Mouse (Mus musculus) CH12.LX (cell line): ENCODE results near the gene Zbtb34. TPM values are rescaled to one million over a fixed set of nuclear protein-coding genes. Genes with fewer than 3 reads are reported as not detected.
A peak's percentile ranks its signal among the peaks of the same experiment; 100 is the strongest.

Source experiments
- DNase-seq: peaks from one replicate; pipeline ENCODE4 v3.0.0-alpha.2; 2013; ENCODE audit errors: extremely low read depth
- H3K27ac ChIP-seq: 2 replicates; pipeline ENCODE4 v1.5.1; 2012; ENCODE audit warnings: low read depth, mild to moderate bottlenecking, control low read depth, moderate library complexity; ENCODE audit not compliant: insufficient read depth
- H3K27me3 ChIP-seq: replicated peaks from 2 replicates; pipeline ENCODE3; 2012; ENCODE audit warnings: inconsistent platforms
- H3K36me3 ChIP-seq, 2 experiments: replicated peaks in 1 of 2; 2 replicates each; pipeline versions ENCODE3 to v1.6.1; 2012; ENCODE audit warnings: inconsistent platforms in 1 of 2, low read length in 1 of 2, mild to moderate bottlenecking in 1 of 2, mixed read lengths in 1 of 2, moderate library complexity in 1 of 2; ENCODE audit not compliant: control insufficient read depth in 1 of 2, insufficient read depth in 1 of 2
- H3K4me1 ChIP-seq, 2 experiments: 2 replicates each; pipeline ENCODE4 v1.6.1; 2012; ENCODE audit warnings: inconsistent platforms in 1 of 2, moderate library complexity in 1 of 2; ENCODE audit not compliant: insufficient read depth in 2 of 2, control insufficient read depth in 1 of 2
- H3K4me2 ChIP-seq: 2 replicates; pipeline ENCODE4 v1.6.1; 2012; ENCODE audit warnings: low read depth, mild to moderate bottlenecking, control low read depth; ENCODE audit not compliant: poor library complexity, insufficient read depth, severe bottlenecking
- H3K4me3 ChIP-seq, 3 experiments: fragments of 150-350 bp in 1 of 3; sonication (generic) in 1 of 3; replicated peaks in 1 of 3; 2 replicates each; pipeline versions ENCODE3 to v1.5.1; 2011 to 2012; ENCODE audit warnings: low read depth in 2 of 3, low read length in 2 of 3, mild to moderate bottlenecking in 2 of 3, moderate library complexity in 2 of 3, control low read depth in 1 of 3, improper control_type of control experiment in 1 of 3, inconsistent platforms in 1 of 3, mixed read lengths in 1 of 3; ENCODE audit not compliant: poor library complexity in 1 of 3
- H3K79me2 ChIP-seq: replicated peaks from 2 replicates; pipeline ENCODE4 v1.6.1; 2012; ENCODE audit warnings: mild to moderate bottlenecking, moderate library complexity; ENCODE audit not compliant: control insufficient read depth, poor library complexity, insufficient read depth, severe bottlenecking; ENCODE audit errors: extremely low read depth
- H3K9ac ChIP-seq: 2 replicates; pipeline ENCODE4 v1.6.1; 2012; ENCODE audit warnings: low read depth, mild to moderate bottlenecking, control low read depth, moderate library complexity; ENCODE audit not compliant: insufficient read depth
- H3K9me3 ChIP-seq: replicated peaks from 2 replicates; pipeline ENCODE3; 2012; ENCODE audit warnings: low read length, inconsistent platforms, mixed read lengths
- CHD2 ChIP-seq: IDR thresholded peaks from 2 replicates; pipeline ENCODE4 v1.6.1; 2011; ENCODE audit warnings: low read length, improper control_type of control experiment
- IRF4 ChIP-seq: IDR thresholded peaks from 2 replicates; pipeline ENCODE4 v1.6.1; 2014; ENCODE audit warnings: low read depth, mild to moderate bottlenecking, inconsistent platforms, low read length, improper control_type of control experiment
- MAZ ChIP-seq: IDR thresholded peaks from 2 replicates; pipeline ENCODE4 v1.6.1; 2012; ENCODE audit warnings: low read depth, mild to moderate bottlenecking, inconsistent platforms, low read length, improper control_type of control experiment, moderate library complexity
- MXI1 ChIP-seq: IDR thresholded peaks from 2 replicates; pipeline ENCODE4 v1.6.1; 2011; ENCODE audit warnings: mild to moderate bottlenecking, low read depth, low read length, improper control_type of control experiment
- NRF1 ChIP-seq: IDR thresholded peaks from 2 replicates; pipeline ENCODE4 v1.6.1; 2014; ENCODE audit warnings: low read depth, mild to moderate bottlenecking, inconsistent platforms, low read length, improper control_type of control experiment, moderate library complexity
- PAX5 ChIP-seq: IDR thresholded peaks from 2 replicates; pipeline ENCODE4 v1.6.1; 2012; ENCODE audit warnings: low read length, inconsistent platforms, mixed read lengths
- POLR2A ChIP-seq: IDR thresholded peaks from 2 replicates; pipeline ENCODE4 v1.6.1; 2011; ENCODE audit warnings: low read depth, mild to moderate bottlenecking, improper control_type of control experiment, low read length
- RAD21 ChIP-seq: IDR thresholded peaks from 2 replicates; pipeline ENCODE4 v1.6.1; 2011; ENCODE audit warnings: low read depth, mild to moderate bottlenecking, low read length, improper control_type of control experiment, moderate library complexity
- SIN3A ChIP-seq: IDR thresholded peaks from 2 replicates; pipeline ENCODE4 v1.6.1; 2012; ENCODE audit warnings: low read length, improper control_type of control experiment, inconsistent platforms
- SMC3 ChIP-seq: IDR thresholded peaks from 2 replicates; pipeline ENCODE4 v1.6.1; 2011; ENCODE audit warnings: low read depth, low read length, improper control_type of control experiment
- ZC3H11A ChIP-seq: IDR thresholded peaks from 2 replicates; pipeline ENCODE4 v1.6.1; 2012; ENCODE audit warnings: low read depth, mild to moderate bottlenecking, inconsistent platforms, low read length, improper control_type of control experiment
- ZNF384 ChIP-seq: IDR thresholded peaks from 2 replicates; pipeline ENCODE4 v1.6.1; 2012; ENCODE audit warnings: low read depth, low read length, improper control_type of control experiment, inconsistent platforms
- dilution Hi-C: fragments of 300-500 bp; cut with MboI; formaldehyde crosslinking; loops from 2 replicates; pipeline ENCODE4 v1.14.3; 2020; ENCODE audit warnings: low sequenced_read_pairs; ENCODE audit not compliant: extremely low pct_unique_long_range_greater_than_20kb, extremely low pct_ligation_motif_present
- in situ Hi-C: fragments of 300-500 bp; cut with MboI; formaldehyde crosslinking; loops from 3 replicates; pipeline ENCODE4 v1.14.3; 2019; ENCODE audit warnings: low sequenced_read_pairs, low pct_ligation_motif_present, low pct_unique_long_range_greater_than_20kb, mixed read lengths
- polyA plus RNA-seq: library from polyadenylated mRNA; unstranded; fragments of >175 nt; gene quantifications from 2 replicates; pipeline ENCODE4 v1.2.1, GENCODE M21; 2012; ENCODE audit warnings: low read depth; ENCODE audit not compliant: insufficient read length
- total RNA-seq, 2 experiments: library from RNA; depleted of rRNA; stranded (reverse); fragments of 300-350 nt in 1 of 2; fragments of >200 nt in 1 of 2; gene quantifications; 2 replicates each; pipeline ENCODE4 v1.2.3; 2012 to 2014

Zbtb34 gene
- total and polyA plus RNA-seq, 3 experiments, result 3.4 to 5.8 (median 5.0) TPM

DNA sequence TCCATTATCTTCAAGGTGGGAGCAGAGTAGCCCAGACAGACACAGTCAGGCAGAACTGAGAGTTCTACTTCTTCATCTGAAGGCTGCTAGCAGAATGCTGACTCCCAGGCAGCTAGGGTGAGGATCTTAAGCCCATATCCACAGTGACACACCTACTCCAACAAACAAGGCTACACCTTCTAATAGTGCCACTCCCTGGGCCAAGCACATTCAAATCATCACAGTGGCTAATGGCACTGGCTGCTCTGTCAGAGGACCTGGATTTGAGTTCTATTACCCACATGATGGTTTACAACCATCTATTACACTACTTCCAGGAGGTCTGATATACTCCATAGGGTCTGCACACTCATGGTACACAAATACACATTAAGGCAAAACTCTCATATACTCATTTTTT is 38.1 kb downstream of the Zbtb34 start:
- Histone ChIP-seq H3K4me1 (peaks cover 4 to 7% of the 10 kb centered on the region in 2 experiments; a peak in 1 of 4 replicates), H3K27me3 (no peaks in the 10 kb centered on the region), H3K27ac (no peak overlapping the region), H3K4me2 (no peak overlapping the region), H3K9ac (no peak overlapping the region), H3K4me3 (no peak overlapping the region), H3K9me3 (no peaks in the 10 kb centered on the region), H3K36me3 (no peaks in the 10 kb centered on the region), H3K79me2 (no peaks in the 10 kb centered on the region)
- dilution Hi-C loops (no loop called here), in situ Hi-C loops (no loop called here)
- no peak for DNase-seq
- no peak for TF ChIP-seq ZC3H11A

DNA sequence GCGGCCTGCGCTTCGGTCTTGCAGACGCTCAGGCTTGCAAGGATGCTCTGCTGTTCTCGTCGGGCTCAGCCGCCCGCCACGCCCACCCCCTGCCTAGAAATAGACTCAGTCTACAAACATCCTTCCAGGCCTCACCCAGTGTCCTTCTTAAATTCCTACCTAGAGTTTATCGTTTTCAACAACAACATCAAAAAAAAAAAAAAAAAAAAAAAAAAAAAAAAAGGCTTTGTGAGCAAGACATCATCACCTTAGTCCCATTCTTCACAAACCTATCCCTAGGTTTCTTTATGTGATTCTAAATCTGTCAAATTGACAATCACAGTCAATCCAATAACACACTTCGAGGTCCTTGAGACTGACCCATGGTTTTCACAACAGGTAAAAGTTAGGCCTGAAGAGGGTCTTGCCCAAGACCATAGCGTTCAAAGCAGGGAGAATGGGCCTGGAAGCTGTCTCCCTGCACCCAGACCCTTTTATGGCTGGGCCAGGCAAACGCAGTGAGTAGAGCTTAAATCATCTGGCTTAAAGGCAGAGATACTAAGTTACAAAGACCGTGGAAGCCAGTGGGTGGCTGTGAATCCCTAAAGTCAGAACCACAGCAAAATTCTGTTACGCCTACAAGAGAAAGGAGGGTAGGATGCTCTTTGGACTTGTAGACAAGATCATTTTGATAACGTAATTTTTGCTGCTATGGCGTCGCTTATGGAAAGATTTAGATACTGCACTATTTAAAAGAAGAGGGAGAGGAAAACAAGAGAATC is 59.3 kb downstream of the Zbtb34 start:
- Histone ChIP-seq H3K4me2 (peak overlapping the region; percentile 65; the same call in 1 of the 2 replicates), H3K79me2 (no peaks in the 10 kb centered on the region), H3K36me3 (peaks cover 0 to 8% of the 10 kb centered on the region in 2 experiments), H3K9ac (no peak overlapping the region), H3K9me3 (no peaks in the 10 kb centered on the region), H3K4me1 (peaks cover 0 to 14% of the 10 kb centered on the region in 2 experiments; a peak in 2 of 4 replicates), H3K4me3 (no peak overlapping the region), H3K27ac (no peak overlapping the region), H3K27me3 (peaks cover 7% of the 10 kb centered on the region)
- TF ChIP-seq ZNF384 (peak; percentile 79), RAD21 (no peak)
- no peak for DNase-seq
- dilution Hi-C loops (no loop called here), in situ Hi-C loops (loop anchor here (25.0 kb wide), 1 partner anchor 385 kb away; the partner anchor contains the start of gene Slc2a8)

DNA sequence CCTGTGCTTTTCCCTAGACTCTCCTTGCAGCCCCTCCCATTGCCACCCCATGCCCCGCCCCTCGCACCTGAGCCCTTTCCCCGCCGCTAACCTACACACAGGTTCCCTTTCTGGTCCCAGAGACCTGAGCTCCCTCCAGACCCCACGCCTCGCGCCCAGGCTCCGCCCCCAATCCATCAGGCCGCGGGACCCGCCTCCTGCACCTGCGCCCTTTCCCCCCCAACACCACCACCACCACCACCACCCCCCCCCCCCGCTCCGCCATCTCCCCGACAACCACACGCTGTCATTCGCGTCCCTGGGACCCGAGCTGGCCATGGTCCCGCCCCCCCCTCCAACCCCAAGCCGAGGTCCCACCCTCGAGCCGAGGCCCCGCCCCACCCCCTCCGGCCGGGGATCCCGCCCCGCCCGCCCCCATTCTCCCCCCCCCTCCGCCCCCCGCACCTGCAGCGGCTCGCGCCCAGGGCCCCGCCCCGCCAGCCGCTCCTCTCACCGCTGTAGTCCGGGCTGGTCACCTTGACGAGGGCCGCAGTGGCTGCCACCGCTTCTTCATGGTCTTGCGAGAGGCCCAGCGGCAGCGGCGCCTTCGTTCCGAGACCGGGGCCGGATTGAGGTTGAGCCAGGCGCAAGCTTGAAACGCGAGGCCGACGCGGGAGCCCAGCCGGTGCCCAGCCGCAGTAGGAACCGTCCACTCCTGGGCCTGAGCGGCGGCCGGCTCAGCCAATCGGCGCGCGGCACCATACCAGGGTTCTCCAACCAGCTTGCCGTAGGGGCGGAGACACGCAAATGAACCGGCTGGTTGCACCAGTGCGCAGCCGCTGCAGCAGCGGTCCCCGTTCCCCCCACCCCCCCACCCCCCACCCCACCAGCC is 60.1 kb downstream of the Zbtb34 start, which contains the start of gene Ralgps1:
Gene Ralgps1 (minus strand): TSS at position 710 of the 871 bp plus-strand sequence.
- Histone ChIP-seq H3K79me2 (no peaks in the 10 kb centered on the region), H3K27ac (peak within 1 kb of the TSS; percentile 29; the same call in 1 of the 2 replicates), H3K4me2 (peak within 1 kb of the TSS; percentile 98), H3K9me3 (no peaks in the 10 kb centered on the region), H3K4me1 (peaks cover 0 to 14% of the 10 kb centered on the region in 2 experiments; a peak in 2 of 4 replicates), H3K36me3 (peaks cover 0 to 13% of the 10 kb centered on the region in 2 experiments), H3K9ac (peak within 1 kb of the TSS; percentile 39), H3K4me3 (peak within 1 kb of the TSS; percentile 52 to 80 (median 63)), H3K27me3 (peaks cover 7% of the 10 kb centered on the region)
- dilution Hi-C loops, result no loop called here
- peak; percentile 92 for DNase-seq
- TF ChIP-seq CHD2, result peak; percentile 81
- peak; percentile 40; the same call in 1 of the 2 replicates for TF ChIP-seq POLR2A
- no peak for TF ChIP-seq PAX5
- peak; percentile 29; the same call in 1 of the 2 replicates for TF ChIP-seq MAZ
- TF ChIP-seq NRF1, result peak; percentile 82
- TF ChIP-seq IRF4, result 0 out of 2 replicates have a peak, but pooled peaks have one; percentile 7
- 0 out of 2 replicates have a peak, but pooled peaks have one; percentile 63 for TF ChIP-seq SIN3A
- 0 out of 2 replicates have a peak, but pooled peaks have one; percentile 16 for TF ChIP-seq MXI1
- TF ChIP-seq SMC3, result no peak
- in situ Hi-C loops, result loop anchor here (25.0 kb wide), 1 partner anchor 384 kb away; the partner anchor contains the start of gene Slc2a8
